Mouse (Mus musculus) intestine, embryonic 15.5 days (tissue): Measurements from ENCODE around the gene Nans. TPM values are rescaled to one million over a fixed set of nuclear protein-coding genes. Genes with fewer than 3 reads are reported as not detected.

Experiments
- ATAC-seq: fragments of 200-750 bp; cut with Nextera tagmentation; 2 replicates; pipeline ENCODE4 v1.8.0; 2017; ENCODE audit warnings: moderate TSS enrichment, moderate library complexity
- H3K27ac ChIP-seq: fragments of 300-500 bp; sonication (generic); 2 replicates; pipeline ENCODE4 v1.5.1; 2015; ENCODE audit warnings: mild to moderate bottlenecking, inconsistent platforms
- H3K27me3 ChIP-seq: fragments of 300-500 bp; sonication (generic); replicated peaks from 2 replicates; pipeline ENCODE4 v1.6.1; 2015; ENCODE audit warnings: inconsistent platforms
- H3K36me3 ChIP-seq: fragments of 300-500 bp; sonication (generic); 2 replicates; pipeline ENCODE4 v1.6.1; 2015; ENCODE audit warnings: inconsistent platforms
- H3K4me1 ChIP-seq: fragments of 300-500 bp; sonication (generic); replicated peaks from 2 replicates; pipeline ENCODE4 v1.6.1; 2015; ENCODE audit warnings: inconsistent platforms
- H3K4me2 ChIP-seq: fragments of 300-500 bp; sonication (generic); replicated peaks from 2 replicates; pipeline ENCODE4 v1.6.1; 2015; ENCODE audit warnings: mild to moderate bottlenecking, inconsistent platforms
- H3K4me3 ChIP-seq: fragments of 300-500 bp; sonication (generic); replicated peaks from 2 replicates; pipeline ENCODE4 v1.5.1; 2015; ENCODE audit warnings: inconsistent platforms
- H3K9ac ChIP-seq: fragments of 300-500 bp; sonication (generic); 2 replicates; pipeline ENCODE4 v1.6.1; 2015; ENCODE audit warnings: inconsistent platforms
- H3K9me3 ChIP-seq: fragments of 300-500 bp; sonication (generic); 2 replicates; pipeline ENCODE4 v1.6.1; 2016; ENCODE audit warnings: inconsistent platforms
- WGBS: fragments of 180-500 bp; shearing (Covaris S2); methylation state at CpG from one replicate; pipeline ENCODE4 v1.1.7; 2015; 5-methylcytosine and 5-hydroxymethylcytosine counted together
- polyA plus RNA-seq: library from polyadenylated mRNA; unstranded; fragments of >200 nt; fragmentation: Nextera tagmentation; extraction: Ambion mirVana; gene quantifications from 2 replicates; pipeline ENCODE4 v1.2.1, GENCODE M21; 2015

Nans gene
- polyA plus RNA-seq, 1 experiment from 2014 or later, result 102 TPM

- ATAC-seq, result no peak
- no peaks in the 10 kb centered on the region for H3K9me3 ChIP-seq
- H3K27ac ChIP-seq, result peak overlapping the region; percentile 100
Measured at GRCm38 (mm10) chr4:46452855-46453719, 36.0 kb upstream of the Nans start.

GRCm38 (mm10) chr4:46454097-46454864, 34.8 kb upstream of the Nans start:
- Histone ChIP-seq H3K27me3 (no peaks in the 10 kb centered on the region), H3K4me2 (peak overlapping the region; percentile 80), H3K27ac (no peak overlapping the region), H3K9ac (no peak overlapping the region), H3K4me3 (no peak overlapping the region), H3K4me1 (peaks cover 18% of the 10 kb centered on the region), H3K9me3 (no peaks in the 10 kb centered on the region), H3K36me3 (no peaks in the 10 kb centered on the region)
- ATAC-seq, result no peak
- 70% methylated on average over 5 of the region's 5 CpGs for WGBS

More at GRCm38 (mm10) chr4:46452855-46453719, 36.0 kb upstream of the Nans start:
- Histone ChIP-seq H3K9ac (peak overlapping the region; percentile 98), H3K4me2 (peak overlapping the region; percentile 80), H3K27me3 (no peaks in the 10 kb centered on the region), H3K4me1 (peaks cover 18% of the 10 kb centered on the region), H3K36me3 (no peaks in the 10 kb centered on the region), H3K4me3 (peak overlapping the region; percentile 94)
- WGBS, result 32% methylated on average over 13 of the region's 13 CpGs

- ATAC-seq, result no peak
- 81% methylated on average over 4 of the region's 4 CpGs for WGBS
- Histone ChIP-seq H3K36me3 (peaks cover 14% of the 10 kb centered on the region), H3K27ac (no peak overlapping the region), H3K27me3 (no peaks in the 10 kb centered on the region), H3K4me3 (no peak overlapping the region), H3K4me1 (peaks cover 18% of the 10 kb centered on the region), H3K9ac (no peak overlapping the region), H3K4me2 (no peak overlapping the region), H3K9me3 (no peaks in the 10 kb centered on the region)
Measured at GRCm38 (mm10) chr4:46456762-46457161, 32.3 kb upstream of the Nans start.

GRCm38 (mm10) chr4:46457186-46457585, 31.9 kb upstream of the Nans start:
- H3K4me3 ChIP-seq, result no peak overlapping the region
- H3K4me1 ChIP-seq, result peaks cover 18% of the 10 kb centered on the region
- no peak overlapping the region for H3K27ac ChIP-seq
- no peaks in the 10 kb centered on the region for H3K27me3 ChIP-seq
- 91% methylated on average over 3 of the region's 3 CpGs for WGBS
- no peak overlapping the region for H3K9ac ChIP-seq
- H3K36me3 ChIP-seq, result peaks cover 15% of the 10 kb centered on the region
- H3K9me3 ChIP-seq, result no peaks in the 10 kb centered on the region
- no peak overlapping the region for H3K4me2 ChIP-seq
- no peak for ATAC-seq

GRCm38 (mm10) chr4:46458411-46458810, 30.6 kb upstream of the Nans start:
- peaks cover 16% of the 10 kb centered on the region for H3K4me1 ChIP-seq
- H3K36me3 ChIP-seq, result peaks cover 22% of the 10 kb centered on the region
- H3K27me3 ChIP-seq, result no peaks in the 10 kb centered on the region
- no peak overlapping the region for H3K4me2 ChIP-seq
- WGBS, result 88% methylated on average over 2 of the region's 2 CpGs
- no peaks in the 10 kb centered on the region for H3K9me3 ChIP-seq
- H3K4me3 ChIP-seq, result no peak overlapping the region
- no peak overlapping the region for H3K9ac ChIP-seq
- no peak overlapping the region for H3K27ac ChIP-seq
- no peak for ATAC-seq

- peaks cover 49% of the 10 kb centered on the region for H3K36me3 ChIP-seq
- no peaks in the 10 kb centered on the region for H3K9me3 ChIP-seq
- WGBS, result 84% methylated on average over 7 of the region's 7 CpGs
- H3K4me1 ChIP-seq, result no peaks in the 10 kb centered on the region
- ATAC-seq, result peak; percentile 67; the same call in 1 of the 2 replicates
- H3K9ac ChIP-seq, result no peak overlapping the region
- no peak overlapping the region for H3K4me3 ChIP-seq
- no peak overlapping the region for H3K4me2 ChIP-seq
- H3K27ac ChIP-seq, result no peak overlapping the region
- H3K27me3 ChIP-seq, result no peaks in the 10 kb centered on the region
Measured at GRCm38 (mm10) chr4:46463130-46463830, 25.8 kb upstream of the Nans start.

GRCm38 (mm10) chr4:46465740-46466139, 23.3 kb upstream of the Nans start:
- no peaks in the 10 kb centered on the region for H3K4me1 ChIP-seq
- no peaks in the 10 kb centered on the region for H3K9me3 ChIP-seq
- no peak for ATAC-seq
- H3K9ac ChIP-seq, result no peak overlapping the region
- no peak overlapping the region for H3K4me2 ChIP-seq
- no peak overlapping the region for H3K4me3 ChIP-seq
- H3K27me3 ChIP-seq, result no peaks in the 10 kb centered on the region
- 89% methylated on average over 3 of the region's 3 CpGs for WGBS
- H3K36me3 ChIP-seq, result peaks cover 62% of the 10 kb centered on the region
- H3K27ac ChIP-seq, result no peak overlapping the region

GRCm38 (mm10) chr4:46475101-46475500, 13.9 kb upstream of the Nans start:
- no peak for ATAC-seq
- peaks cover 40% of the 10 kb centered on the region for H3K36me3 ChIP-seq
- H3K9me3 ChIP-seq, result no peaks in the 10 kb centered on the region
- H3K4me3 ChIP-seq, result no peak overlapping the region
- H3K27ac ChIP-seq, result no peak overlapping the region
- no peaks in the 10 kb centered on the region for H3K27me3 ChIP-seq
- H3K4me1 ChIP-seq, result no peaks in the 10 kb centered on the region
- no peak overlapping the region for H3K9ac ChIP-seq
- H3K4me2 ChIP-seq, result no peak overlapping the region
- WGBS, result 93% methylated on average over 5 of the region's 5 CpGs

GRCm38 (mm10) chr4:46479081-46479480, 10.0 kb upstream of the Nans start:
- no peak for ATAC-seq

GRCm38 (mm10) chr4:46485696-46486417, 3.2 kb upstream of the Nans start:
- Histone ChIP-seq H3K27me3 (no peaks in the 10 kb centered on the region), H3K9me3 (no peaks in the 10 kb centered on the region), H3K9ac (no peak overlapping the region), H3K4me2 (no peak overlapping the region), H3K36me3 (no peaks in the 10 kb centered on the region), H3K27ac (no peak overlapping the region), H3K4me1 (peaks cover 9% of the 10 kb centered on the region; the same call in 1 of the 2 replicates), H3K4me3 (no peak overlapping the region)
- ATAC-seq, result no peak
- WGBS, result 39% methylated on average over 14 of the region's 14 CpGs

More at GRCm38 (mm10) chr4:46479081-46479480, 10.0 kb upstream of the Nans start:
- 96% methylated on average over 2 of the region's 2 CpGs for WGBS
- Histone ChIP-seq H3K4me1 (no peaks in the 10 kb centered on the region), H3K4me2 (no peak overlapping the region), H3K9me3 (no peaks in the 10 kb centered on the region), H3K27ac (no peak overlapping the region), H3K36me3 (peaks cover 11% of the 10 kb centered on the region), H3K9ac (no peak overlapping the region), H3K4me3 (no peak overlapping the region), H3K27me3 (no peaks in the 10 kb centered on the region)

GRCm38 (mm10) chr4:46487348-46487747, 1.7 kb upstream of the Nans start:
- ATAC-seq, result no peak
- 97% methylated on average over 5 of the region's 5 CpGs for WGBS
- no peak overlapping the region for H3K4me3 ChIP-seq
- no peaks in the 10 kb centered on the region for H3K9me3 ChIP-seq
- H3K27ac ChIP-seq, result no peak overlapping the region
- H3K4me1 ChIP-seq, result peaks cover 9% of the 10 kb centered on the region; the same call in 1 of the 2 replicates
- no peak overlapping the region for H3K9ac ChIP-seq
- no peaks in the 10 kb centered on the region for H3K36me3 ChIP-seq
- no peaks in the 10 kb centered on the region for H3K27me3 ChIP-seq
- no peak overlapping the region for H3K4me2 ChIP-seq
